Comparison of ENCODE assay signal across 8 mouse cellular contexts in genomic region chr8:122547815-122548214, GRCm38 (mm10). TPM values are rescaled to one million over a fixed set of nuclear protein-coding genes. Genes with fewer than 3 reads are reported as not detected.
A peak's percentile ranks its signal among the peaks of the same experiment; 100 is the strongest.
DNase-seq lines count a peak whose midpoint lies in the region; ATAC-seq and TF ChIP-seq lines count a peak whose summit lies in the region.

No protein-coding gene starts in this region.

- H3K27me3 ChIP-seq in limb, embryonic 14.5 days (ENCODE audit: control insufficient read depth, insufficient read depth, low read length), result no peaks in the 10 kb centered on the region
- peaks cover 20% of the 10 kb centered on the region for H3K27me3 ChIP-seq in forebrain, embryonic 15.5 days

- TF ChIP-seq POLR2A in limb, embryonic 14.5 days (IDR thresholded peaks at IDR 0.05; ENCODE audit: borderline replicate concordance, extremely low read depth, insufficient read depth, insufficient read length), result no peak

- H3K9me3 ChIP-seq in limb, embryonic 14.5 days (ENCODE audit: control insufficient read depth, low read length), result no peaks in the 10 kb centered on the region
- H3K9me3 ChIP-seq in forebrain, embryonic 15.5 days, result no peaks in the 10 kb centered on the region

- ATAC-seq in limb, embryonic 14.5 days (ENCODE audit: low FRiP score, low read depth), result no peak
- no peak for ATAC-seq in forebrain, embryonic 15.5 days (replicated peaks)

- 0 out of 2 replicates have a peak overlapping the region, but pooled peaks have one; percentile 34 for H3K9ac ChIP-seq in limb, embryonic 14.5 days (ENCODE audit: low read depth, low read length, severe bottlenecking)
- H3K9ac ChIP-seq in forebrain, embryonic 15.5 days (replicated peaks), result no peak overlapping the region

- peaks cover 36% of the 10 kb centered on the region for H3K4me1 ChIP-seq in limb, embryonic 14.5 days (ENCODE audit: control insufficient read depth, insufficient read depth, low read length)
- H3K4me1 ChIP-seq in forebrain, embryonic 15.5 days, result peaks cover 18% of the 10 kb centered on the region

- H3K4me3 ChIP-seq in limb, embryonic 14.5 days (replicated peaks; ENCODE audit: low read length), result no peak overlapping the region
- no peak overlapping the region for H3K4me3 ChIP-seq in forebrain, embryonic 15.5 days

- DNase-seq in kidney, adult 9 months, result peak; percentile 51
- DNase-seq in kidney, adult 8-10 months, result no peak
- peak; percentile 41 to 61 for DNase-seq in heart, adult 9 months (ENCODE audit: low spot score in 2 of 2)
- no peak for DNase-seq in limb, embryonic 14.5 days (ENCODE audit: low spot score)
- peak; percentile 77 to 86 for DNase-seq in natural killer cell, adult 2 months (ENCODE audit: low spot score in 2 of 2)
- DNase-seq in left cerebral cortex, postnatal 14 days (ENCODE audit: low spot score in 2 of 2), result no peak
- no peak for DNase-seq in cerebellum, adult 18-20 months

- intact Hi-C loops in left cerebral cortex, postnatal 14 days (cut with DNase I), result no loop called here

- H3K36me3 ChIP-seq in limb, embryonic 14.5 days (ENCODE audit: control insufficient read depth, insufficient read depth, low read length), result 0 out of 2 replicates have a peak, but pooled peaks cover 6% of the 10 kb centered on the region
- H3K36me3 ChIP-seq in forebrain, embryonic 15.5 days, result no peaks in the 10 kb centered on the region

- H3K27ac ChIP-seq in limb, embryonic 14.5 days (replicated peaks; ENCODE audit: low read depth, low read length), result no peak overlapping the region
- no peak overlapping the region for H3K27ac ChIP-seq in forebrain, embryonic 15.5 days (replicated peaks)

- H3K4me2 ChIP-seq in limb, embryonic 14.5 days (replicated peaks; ENCODE audit: low read depth, low read length, severe bottlenecking), result 0 out of 2 replicates have a peak overlapping the region, but pooled peaks have one; percentile 7
- H3K4me2 ChIP-seq in forebrain, embryonic 15.5 days (replicated peaks), result no peak overlapping the region

- 20% methylated on average over 5 of the region's 5 CpGs for WGBS in limb, embryonic 14.5 days
- WGBS in forebrain, embryonic 15.5 days, result 30% methylated on average over 5 of the region's 5 CpGs

RNA-seq across cellular contexts. Expression of gene Piezo1, which starts 3.3 kb away (rescaled TPM):
- 93.3 and 120 TPM in 2 replicates for polyA plus RNA-seq in limb, embryonic 14.5 days (2012; rRNA removed)
- 20.4 and 20.7 TPM in 2 replicates for polyA plus RNA-seq in limb, embryonic 14.5 days (2014; fragmentation: Nextera tagmentation; extraction: Ambion mirVana)
- total RNA-seq in left cerebral cortex, postnatal 14 days (2021), result 10 to 100 TPM; 10.1 to 12.2 TPM
- polyA plus RNA-seq in forebrain, embryonic 15.5 days (2015; fragmentation: Nextera tagmentation; extraction: Ambion mirVana), result 2.1 and 2.6 TPM in 2 replicates

RNA-seq across cellular contexts. Expression of gene Cdt1, which starts 20.0 kb away (rescaled TPM):
- polyA plus RNA-seq in limb, embryonic 14.5 days (2012; rRNA removed), result 79.0 and 103 TPM in 2 replicates
- polyA plus RNA-seq in limb, embryonic 14.5 days (2014; fragmentation: Nextera tagmentation; extraction: Ambion mirVana), result 34.0 and 34.2 TPM in 2 replicates
- 1 to 10 TPM; 2.2 to 3.5 TPM for total RNA-seq in left cerebral cortex, postnatal 14 days (2021)
- 14.6 and 16.3 TPM in 2 replicates for polyA plus RNA-seq in forebrain, embryonic 15.5 days (2015; fragmentation: Nextera tagmentation; extraction: Ambion mirVana)

RNA-seq across cellular contexts. Expression of gene Aprt, which starts 28.9 kb away (rescaled TPM):
- polyA plus RNA-seq in limb, embryonic 14.5 days (2012; rRNA removed), result 199 and 217 TPM in 2 replicates
- polyA plus RNA-seq in limb, embryonic 14.5 days (2014; fragmentation: Nextera tagmentation; extraction: Ambion mirVana), result 348 and 382 TPM in 2 replicates
- total RNA-seq in left cerebral cortex, postnatal 14 days (2021), result 10 to 100 TPM; 73.7 to 81.1 TPM
- polyA plus RNA-seq in forebrain, embryonic 15.5 days (2015; fragmentation: Nextera tagmentation; extraction: Ambion mirVana), result 187 TPM in 2 replicates

Comparison
In these comparisons a context has a peak if more than half of its experiments do, and no peak if none do; other contexts are left out.
1. DNase-seq: peak in kidney, adult 9 months (single experiment), heart, adult 9 months (2 of 2) and natural killer cell, adult 2 months (2 of 2); none in kidney, adult 8-10 months (0 of 2), limb, embryonic 14.5 days (single experiment), left cerebral cortex, postnatal 14 days (0 of 2) and cerebellum, adult 18-20 months (0 of 2).